Mouse (Mus musculus) ES-E14 (cell line): ENCODE data around the gene Itgb6. TPM values are rescaled to one million over a fixed set of nuclear protein-coding genes. Genes with fewer than 3 reads are reported as not detected.

Experiments
- DNase-seq: peaks from one replicate; pipeline ENCODE4 v3.0.0-alpha.2; 2013; ENCODE audit warnings: low read depth, low spot score
- H3K27ac ChIP-seq: 2 replicates; pipeline ENCODE4 v1.5.1; 2012; ENCODE audit warnings: low read depth, mild to moderate bottlenecking, low read length, moderate library complexity, mixed read lengths; ENCODE audit not compliant: poor library complexity, insufficient read depth, severe bottlenecking
- H3K36me3 ChIP-seq: 2 replicates; pipeline ENCODE4 v1.6.1; 2012; ENCODE audit warnings: mild to moderate bottlenecking, low read length, moderate library complexity, mixed read lengths; ENCODE audit not compliant: control insufficient read depth, poor library complexity, insufficient read depth, severe bottlenecking
- H3K4me1 ChIP-seq, 2 experiments: fragments of 150-350 bp in 1 of 2; sonication (generic) in 1 of 2; 2 replicates each; pipeline ENCODE4 v1.6.1; 2012; ENCODE audit warnings: low read length in 2 of 2, mild to moderate bottlenecking in 1 of 2, mixed read lengths in 1 of 2; ENCODE audit not compliant: control insufficient read depth in 2 of 2, insufficient read depth in 2 of 2, poor library complexity in 1 of 2
- H3K4me3 ChIP-seq, 2 experiments: fragments of 150-350 bp in 1 of 2; sonication (generic) in 1 of 2; 2 replicates each; pipeline ENCODE4 v1.5.1; 2012; ENCODE audit warnings: low read length in 2 of 2, low read depth in 1 of 2, mild to moderate bottlenecking in 1 of 2, mixed read lengths in 1 of 2; ENCODE audit not compliant: insufficient read depth in 1 of 2, poor library complexity in 1 of 2, severe bottlenecking in 1 of 2
- H3K9ac ChIP-seq: 2 replicates; pipeline ENCODE4 v1.6.1; 2012; ENCODE audit warnings: low read depth, mild to moderate bottlenecking, low read length, mixed read lengths; ENCODE audit not compliant: poor library complexity, insufficient read depth, severe bottlenecking
- H3K9me3 ChIP-seq: fragments of 150-350 bp; sonication (generic); 2 replicates; pipeline ENCODE4 v1.6.1; 2012; ENCODE audit warnings: low read depth, mild to moderate bottlenecking, low read length; ENCODE audit not compliant: control insufficient read depth, insufficient read depth
- CHD2 ChIP-seq: IDR thresholded peaks from 2 replicates; pipeline ENCODE4 v1.6.1; 2014; ENCODE audit warnings: mild to moderate bottlenecking, low read depth, low read length, inconsistent platforms
- HCFC1 ChIP-seq: IDR thresholded peaks from 2 replicates; pipeline ENCODE4 v1.6.1; 2012; ENCODE audit warnings: low read length, inconsistent platforms, borderline replicate concordance; ENCODE audit not compliant: insufficient read depth
- MAFK ChIP-seq: IDR thresholded peaks from 2 replicates; pipeline ENCODE4 v1.6.1; 2014; ENCODE audit warnings: mild to moderate bottlenecking, low read depth, low read length, inconsistent platforms; ENCODE audit not compliant: insufficient read depth
- ZC3H11A ChIP-seq: IDR thresholded peaks from 2 replicates; pipeline ENCODE4 v1.6.1; 2012; ENCODE audit warnings: low read depth, mild to moderate bottlenecking, inconsistent platforms, low read length, borderline replicate concordance
- ZNF384 ChIP-seq: IDR thresholded peaks from 2 replicates; pipeline ENCODE4 v1.6.1; 2012; ENCODE audit warnings: low read depth, low read length, inconsistent platforms
- in situ Hi-C, 2 experiments: fragments of 600-800 bp; cut with MboI; formaldehyde crosslinking; loops; one replicate each; pipeline ENCODE4 v1.15.1; 2025; ENCODE audit warnings: low sequenced_read_pairs in 2 of 2, inconsistent platforms in 1 of 2; ENCODE audit not compliant: unreplicated experiment in 2 of 2
- total RNA-seq: library from RNA; depleted of rRNA; stranded (reverse); fragments of 300-350 nt; gene quantifications from 2 replicates; pipeline ENCODE4 v1.2.3, GENCODE M21; 2012

The Itgb6 gene
- total RNA-seq, 1 experiment, result 0.04 TPM

DNA sequence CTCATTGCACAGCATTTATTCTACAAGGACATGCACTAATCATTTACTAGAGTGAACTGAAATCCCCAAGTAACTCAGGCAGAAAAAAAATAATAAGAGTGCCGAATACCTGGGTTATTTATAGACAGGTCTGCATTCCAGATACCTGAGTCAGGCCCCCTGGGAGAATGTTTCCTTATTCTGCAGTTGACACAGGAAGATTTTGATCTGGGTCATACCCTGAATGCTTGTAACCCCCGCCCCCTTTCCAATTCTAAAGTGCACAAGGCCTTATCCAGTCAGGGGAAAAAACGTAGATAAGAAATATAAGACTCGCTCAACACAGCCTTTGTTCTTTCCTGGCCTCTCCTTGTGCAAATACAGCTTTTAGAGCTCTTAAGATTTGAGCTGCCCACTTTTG lies 19.1 kb downstream of the Itgb6 start:
- Histone ChIP-seq H3K36me3 (no peaks in the 10 kb centered on the region), H3K27ac (no peak overlapping the region), H3K9ac (no peak overlapping the region), H3K9me3 (no peaks in the 10 kb centered on the region), H3K4me3 (no peak overlapping the region), H3K4me1 (no peaks in the 10 kb centered on the region)
- in situ Hi-C loops, result no loop called here
- no peak for TF ChIP-seq HCFC1
- TF ChIP-seq ZNF384, result no peak
- TF ChIP-seq ZC3H11A, result no peak
- no peak for TF ChIP-seq MAFK
- TF ChIP-seq CHD2, result no peak
- DNase-seq, result no peak

DNA sequence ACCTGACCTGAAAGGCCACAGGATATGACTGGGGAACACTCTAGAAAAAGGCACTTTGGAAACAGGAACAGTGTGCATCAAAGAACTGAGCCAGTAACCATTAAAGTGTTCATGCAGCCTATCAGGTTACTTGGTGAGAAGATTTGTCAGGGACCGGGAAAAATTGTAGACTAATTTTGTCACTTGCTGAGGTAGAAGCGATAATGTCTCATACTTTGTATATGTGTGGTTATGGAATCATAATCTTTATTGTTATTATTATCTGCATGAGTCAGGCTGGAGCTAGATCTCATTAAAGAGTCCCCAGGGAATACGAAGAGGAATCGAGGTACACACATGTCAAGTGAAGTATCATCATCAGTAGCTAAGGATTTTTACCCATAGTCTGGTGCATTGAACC lies 21.5 kb downstream of the Itgb6 start:
- Histone ChIP-seq H3K27ac (no peak overlapping the region), H3K4me3 (no peak overlapping the region), H3K9ac (no peak overlapping the region), H3K36me3 (no peaks in the 10 kb centered on the region), H3K4me1 (0 out of 4 replicates have a peak, but pooled peaks cover 0 to 2% of the 10 kb centered on the region in 2 experiments), H3K9me3 (no peaks in the 10 kb centered on the region)
- TF ChIP-seq ZNF384 (no peak), MAFK (no peak), ZC3H11A (no peak), CHD2 (no peak), HCFC1 (no peak)
- in situ Hi-C loops, result no loop called here
- DNase-seq, result no peak

DNA sequence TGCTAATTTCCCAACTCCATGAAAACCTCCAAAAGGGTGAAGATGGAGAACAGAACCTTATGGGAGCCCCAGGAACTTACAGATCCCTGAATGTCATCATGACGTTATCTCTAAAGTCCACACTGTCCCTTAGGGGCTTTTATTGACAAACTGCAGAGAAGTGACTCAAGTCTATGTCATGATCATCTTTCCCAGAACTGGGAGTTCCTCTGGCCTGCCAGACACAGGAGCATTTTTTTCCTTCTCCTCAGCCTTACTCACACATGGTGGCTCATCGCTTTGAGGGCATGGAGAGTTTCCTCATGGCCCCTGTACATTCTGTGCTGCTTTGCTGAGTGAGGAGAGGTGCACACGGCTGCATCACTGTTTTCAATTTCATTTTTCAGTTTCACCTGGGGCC lies 22.4 kb downstream of the Itgb6 start:
- in situ Hi-C loops, result no loop called here
- TF ChIP-seq MAFK (no peak), HCFC1 (no peak), CHD2 (no peak), ZNF384 (no peak), ZC3H11A (no peak)
- Histone ChIP-seq H3K27ac (no peak overlapping the region), H3K4me1 (0 out of 4 replicates have a peak, but pooled peaks cover 0 to 2% of the 10 kb centered on the region in 2 experiments), H3K36me3 (no peaks in the 10 kb centered on the region), H3K9me3 (no peaks in the 10 kb centered on the region), H3K9ac (no peak overlapping the region), H3K4me3 (no peak overlapping the region)
- DNase-seq, result no peak

DNA sequence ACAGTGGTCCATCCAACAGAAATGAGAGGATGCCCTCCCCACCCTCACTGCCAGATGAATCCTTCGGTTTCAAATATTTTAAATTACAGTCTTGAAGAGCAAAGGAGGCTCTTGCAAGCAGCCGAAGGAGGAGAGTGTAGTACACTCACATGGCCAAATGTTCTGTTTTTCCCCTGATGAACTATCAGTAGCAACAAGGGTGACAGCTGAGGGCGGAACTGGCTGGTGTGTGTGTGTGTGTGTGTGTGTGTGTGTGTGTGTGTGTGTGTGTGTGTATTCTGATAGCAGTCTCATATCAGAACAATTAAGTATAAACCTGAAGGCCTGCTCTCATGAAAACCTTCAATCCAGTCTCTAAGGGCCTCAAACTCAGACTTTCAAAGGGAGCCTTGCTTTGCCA lies 22.9 kb downstream of the Itgb6 start:
- Histone ChIP-seq H3K4me1 (peaks cover 0 to 3% of the 10 kb centered on the region in 2 experiments; a peak in 1 of 4 replicates), H3K9me3 (no peaks in the 10 kb centered on the region), H3K27ac (no peak overlapping the region), H3K36me3 (no peaks in the 10 kb centered on the region), H3K4me3 (no peak overlapping the region), H3K9ac (no peak overlapping the region)
- in situ Hi-C loops, result no loop called here
- no peak for DNase-seq
- TF ChIP-seq HCFC1 (no peak), CHD2 (no peak), ZC3H11A (no peak), MAFK (no peak)

DNA sequence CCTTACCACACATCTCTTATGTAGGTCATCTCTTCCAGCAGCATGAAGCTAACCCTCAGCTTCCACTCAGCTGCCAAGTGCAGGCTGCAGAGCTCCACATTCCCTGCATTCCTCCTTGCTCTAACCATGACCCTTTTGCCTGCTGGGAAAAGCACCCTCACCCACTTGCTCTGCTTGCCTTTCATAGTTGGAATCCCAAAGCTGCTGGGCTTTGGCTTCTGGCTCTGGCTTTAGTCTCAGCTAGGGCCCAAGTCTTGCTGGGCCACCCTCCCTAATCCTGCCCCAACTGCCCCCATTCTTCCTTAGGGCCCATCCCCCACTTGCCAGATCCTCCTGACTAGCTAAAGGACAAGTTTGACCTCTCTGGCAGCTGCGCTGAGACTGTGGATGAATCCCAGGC lies 24.3 kb downstream of the Itgb6 start:
- Histone ChIP-seq H3K4me1 (peaks cover 0 to 12% of the 10 kb centered on the region in 2 experiments; a peak in 3 of 4 replicates), H3K36me3 (no peaks in the 10 kb centered on the region), H3K9ac (no peak overlapping the region), H3K27ac (no peak overlapping the region), H3K4me3 (no peak overlapping the region), H3K9me3 (no peaks in the 10 kb centered on the region)
- in situ Hi-C loops, result no loop called here
- no peak for DNase-seq
- TF ChIP-seq HCFC1, result no peak
